Mouse (Mus musculus) cerebellum, postnatal 25 days (tissue): Measurements from ENCODE around the gene Esrrg.

Experiments used
- DNase-seq, 2 experiments: peaks; one replicate each; pipeline ENCODE4 v3.0.0; 2021; ENCODE audit warnings: mixed read lengths in 2 of 2

Gene Esrrg

GRCm38 (mm10) chr1:187650786-187651687 lies 42.4 kb downstream of the Esrrg start:
- peak; percentile 45 to 49 for DNase-seq

DNA sequence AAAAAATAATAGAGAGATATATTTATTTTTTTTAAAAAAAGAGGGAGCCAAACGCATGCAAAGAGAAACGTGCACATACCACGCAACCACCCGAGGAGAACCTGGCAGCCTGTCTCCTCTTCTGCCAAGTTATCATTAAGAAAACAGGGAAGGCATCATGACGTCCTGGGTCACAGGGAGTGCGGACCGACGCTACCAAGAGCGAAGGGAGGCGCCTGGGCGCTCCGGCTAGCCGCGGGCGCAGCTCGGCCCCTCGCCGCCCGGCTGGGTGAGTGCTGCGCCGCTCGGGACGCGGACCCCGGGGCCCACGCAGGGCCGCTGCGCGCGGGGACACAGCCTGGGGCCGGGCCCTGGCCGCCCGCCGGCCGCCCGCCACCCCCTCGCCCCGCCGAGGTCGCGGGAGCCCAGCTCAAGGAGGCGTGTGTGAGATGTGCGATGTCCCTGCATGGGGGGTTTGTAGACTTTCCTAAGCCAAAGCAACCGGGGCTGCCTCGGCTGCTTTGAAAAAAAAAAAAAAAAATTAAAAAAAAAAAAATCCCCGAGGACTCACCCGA lies 43.2 kb downstream of the Esrrg start:
- DNase-seq, result peak; percentile 69 to 73

DNA sequence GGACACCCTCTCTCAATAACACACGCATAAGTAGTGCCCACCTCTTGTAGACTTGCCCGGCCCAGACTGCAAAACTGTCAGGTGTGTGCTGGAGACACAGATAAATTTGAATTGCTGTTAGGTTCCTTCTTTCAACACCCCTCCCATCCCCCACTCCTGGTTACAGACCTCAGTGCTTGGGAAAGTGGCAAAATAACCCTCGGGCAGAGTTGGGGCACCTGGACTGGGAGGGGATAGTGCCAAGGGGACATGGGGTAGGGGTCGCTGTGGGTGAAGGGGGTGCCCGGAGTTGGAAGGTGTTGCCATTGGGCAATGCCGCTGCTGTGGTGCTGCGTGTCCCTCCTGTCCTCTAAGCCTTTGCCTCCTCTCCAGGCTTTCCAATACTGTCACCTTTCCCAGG lies 43.9 kb downstream of the Esrrg start:
- DNase-seq, result peak in 1 of 2 experiments; percentile 30

DNA sequence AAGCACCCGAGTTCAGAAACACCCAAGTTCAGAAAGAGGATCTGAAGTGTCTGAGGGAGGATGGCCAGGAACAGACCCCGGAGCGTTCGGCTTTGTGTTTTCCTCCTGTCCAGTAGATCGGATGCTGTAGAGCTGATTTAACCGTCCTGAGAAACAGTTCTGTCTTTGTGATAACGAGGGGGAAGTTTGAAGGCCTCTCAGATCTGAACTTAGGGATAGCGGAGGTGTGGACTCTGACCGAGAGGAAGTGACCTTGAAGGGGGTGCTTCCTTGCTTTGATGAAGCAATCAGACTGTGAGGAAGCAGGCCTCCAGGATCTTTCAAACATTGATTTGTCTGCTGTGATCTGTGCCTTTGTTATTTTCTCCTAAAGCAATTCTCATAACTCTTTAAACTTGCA lies 44.8 kb downstream of the Esrrg start:
- no peak for DNase-seq

- DNase-seq, result no peak
Measured at GRCm38 (mm10) chr1:187660963-187661362, 52.4 kb downstream of the Esrrg start.

DNA sequence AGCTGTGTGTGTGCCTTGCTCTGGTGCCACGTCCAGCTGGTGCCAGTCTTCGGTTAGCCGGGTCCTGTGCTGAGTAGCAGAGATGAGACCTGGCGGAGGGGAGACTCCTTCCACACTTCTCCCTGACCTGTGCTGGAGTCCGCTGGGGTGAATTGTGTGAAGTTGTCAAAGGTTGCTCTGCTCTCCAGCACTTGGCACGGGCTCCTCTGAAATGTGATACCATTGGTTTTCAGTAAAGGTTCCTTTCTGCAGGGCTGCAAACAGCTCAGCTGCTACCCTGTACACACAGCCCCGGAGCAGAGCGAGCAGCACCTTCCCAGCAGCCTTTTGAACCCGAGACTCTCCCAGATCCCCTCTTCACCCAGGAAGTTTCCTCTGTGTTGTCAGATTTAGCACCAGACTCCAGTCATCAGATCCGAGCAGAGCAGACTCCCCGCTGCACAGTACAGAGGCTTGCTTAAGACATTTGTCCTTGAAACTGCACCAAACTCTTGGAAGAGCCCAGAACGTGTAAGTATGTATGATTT lies 53.6 kb downstream of the Esrrg start:
- DNase-seq, result no peak

DNA sequence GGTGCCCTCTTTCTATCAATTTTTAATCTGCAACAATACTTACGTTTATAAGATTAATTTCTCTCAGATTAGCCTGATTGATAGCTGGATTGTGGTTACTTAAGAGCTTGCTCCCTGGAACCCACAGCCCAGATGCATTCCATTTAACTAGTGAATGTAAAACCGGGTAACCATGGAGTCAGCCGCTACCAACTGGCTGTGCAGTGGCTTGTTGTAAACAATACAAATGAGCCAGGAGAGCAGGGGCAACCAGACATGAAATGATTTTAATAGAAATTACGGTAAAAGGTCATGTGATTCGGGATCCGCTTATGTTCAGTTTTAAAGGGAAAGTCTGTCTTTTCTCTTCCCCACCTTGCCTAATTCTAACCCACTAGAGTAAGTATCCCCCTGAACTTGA lies 54.8 kb downstream of the Esrrg start:
- DNase-seq, result no peak

- no peak for DNase-seq
Measured at GRCm38 (mm10) chr1:187664261-187664660, 55.7 kb downstream of the Esrrg start.

- no peak for DNase-seq
Measured at GRCm38 (mm10) chr1:187665901-187666600, 57.5 kb downstream of the Esrrg start.

DNA sequence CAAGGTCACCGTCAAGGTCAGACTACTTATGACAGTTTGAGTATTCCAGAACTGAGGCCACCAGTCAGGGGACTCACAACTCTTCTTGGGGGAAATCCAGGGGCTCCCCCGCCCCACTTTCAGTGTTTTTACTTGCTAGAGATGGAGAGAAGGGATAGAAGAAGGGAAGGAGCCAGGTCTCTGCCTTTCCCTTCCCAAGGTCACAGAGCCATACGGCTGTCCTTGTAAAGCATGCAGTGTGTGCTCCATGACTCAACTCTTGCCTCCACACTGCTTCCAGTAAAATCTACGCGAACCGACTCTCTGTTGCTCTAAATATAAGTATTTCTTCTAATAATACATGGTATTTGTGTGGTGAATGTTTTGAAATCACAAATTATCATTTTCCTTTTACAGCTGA lies 61.2 kb downstream of the Esrrg start:
- DNase-seq, result no peak

- no peak for DNase-seq
Measured at GRCm38 (mm10) chr1:187672446-187672845, 63.9 kb downstream of the Esrrg start.

- no peak for DNase-seq
Measured at GRCm38 (mm10) chr1:187674771-187675186, 66.2 kb downstream of the Esrrg start.

- no peak for DNase-seq
Measured at GRCm38 (mm10) chr1:187676626-187677025, 68.0 kb downstream of the Esrrg start.

- DNase-seq, result no peak
Measured at GRCm38 (mm10) chr1:187679246-187679645, 70.7 kb downstream of the Esrrg start.

DNA sequence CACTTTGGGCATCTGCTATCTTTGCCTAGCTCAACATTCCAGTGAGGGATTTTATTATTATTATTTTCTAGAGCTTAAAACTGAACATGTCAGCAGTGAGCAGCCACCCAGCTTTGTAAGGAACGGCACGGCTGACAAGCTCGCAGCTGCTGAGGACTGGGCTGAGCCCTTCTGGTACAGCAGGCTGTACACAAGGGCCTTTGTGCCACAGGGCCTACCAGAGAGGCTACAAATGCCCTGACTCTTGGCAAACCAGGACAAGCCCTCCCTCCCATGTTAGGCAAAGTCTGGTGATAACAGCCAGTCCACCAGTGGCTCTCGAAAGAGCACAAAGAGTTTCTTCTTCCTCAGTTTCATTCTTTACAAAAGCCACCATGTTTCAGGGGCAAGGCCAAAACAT lies 75.9 kb downstream of the Esrrg start:
- DNase-seq, result peak in 1 of 2 experiments; percentile 11

- peak in 1 of 2 experiments; percentile 11 for DNase-seq
Measured at GRCm38 (mm10) chr1:187691846-187692525, 83.4 kb downstream of the Esrrg start.

- no peak for DNase-seq
Measured at GRCm38 (mm10) chr1:187694865-187695264, 86.3 kb downstream of the Esrrg start.

DNA sequence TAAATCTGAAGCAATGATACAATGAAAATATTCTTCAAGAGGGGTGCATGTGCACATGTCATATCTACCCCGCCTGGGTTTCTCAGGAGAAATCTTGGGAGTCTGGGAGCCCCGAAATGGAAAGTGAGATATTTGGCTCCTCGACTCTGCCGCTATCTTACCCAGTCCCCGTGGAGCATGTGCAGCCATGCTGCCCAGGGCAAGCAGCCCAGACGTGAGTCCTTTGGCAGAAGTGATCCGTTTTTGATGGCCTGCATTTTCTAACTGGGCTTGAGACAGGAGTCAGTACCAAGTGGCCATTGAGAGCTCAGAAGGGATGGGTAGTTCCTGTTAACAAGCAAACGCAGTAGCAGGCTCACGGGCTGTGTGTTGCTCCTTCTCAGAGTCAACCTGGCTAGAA lies 89.6 kb downstream of the Esrrg start:
- peak; percentile 29 to 47 for DNase-seq

DNA sequence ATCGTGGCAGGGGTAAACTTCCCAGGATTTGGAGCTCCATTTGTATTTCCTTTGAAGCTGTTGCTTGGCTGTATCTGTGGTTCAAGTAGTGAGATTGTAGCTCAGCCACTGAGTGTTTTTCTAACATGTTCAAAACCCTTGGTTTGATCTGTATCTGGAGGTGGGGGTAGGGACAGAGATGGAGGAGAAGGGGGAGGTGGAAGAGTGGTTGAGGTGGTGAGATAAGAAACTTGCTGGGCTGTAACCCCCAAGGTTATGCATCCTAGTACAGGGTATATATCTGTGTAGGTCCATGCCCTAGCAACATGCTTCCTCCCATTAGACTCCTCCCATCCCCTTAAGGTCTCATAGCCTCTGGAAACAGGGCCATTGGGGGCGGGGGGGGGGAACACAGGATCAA lies 92.4 kb downstream of the Esrrg start:
- no peak for DNase-seq

DNA sequence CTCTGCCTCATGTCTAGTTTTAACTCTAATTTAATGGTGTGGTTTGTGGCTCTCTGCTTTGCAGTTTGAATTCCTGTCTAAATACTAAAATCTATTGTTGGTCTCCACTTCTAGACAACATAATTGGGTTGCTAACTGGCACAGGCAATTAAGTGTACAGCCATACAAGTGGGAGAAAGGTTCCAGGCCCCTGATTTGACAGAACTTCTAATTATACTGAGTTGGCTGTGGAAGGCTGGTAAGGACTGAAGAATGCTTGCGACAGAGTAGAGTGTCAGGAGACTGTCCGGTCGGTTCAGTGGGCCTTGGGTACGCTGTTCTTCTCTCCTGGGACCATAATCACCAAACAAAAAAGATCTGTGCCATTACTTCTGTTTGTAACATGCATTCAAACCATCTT lies 96.3 kb downstream of the Esrrg start:
- DNase-seq, result no peak

DNA sequence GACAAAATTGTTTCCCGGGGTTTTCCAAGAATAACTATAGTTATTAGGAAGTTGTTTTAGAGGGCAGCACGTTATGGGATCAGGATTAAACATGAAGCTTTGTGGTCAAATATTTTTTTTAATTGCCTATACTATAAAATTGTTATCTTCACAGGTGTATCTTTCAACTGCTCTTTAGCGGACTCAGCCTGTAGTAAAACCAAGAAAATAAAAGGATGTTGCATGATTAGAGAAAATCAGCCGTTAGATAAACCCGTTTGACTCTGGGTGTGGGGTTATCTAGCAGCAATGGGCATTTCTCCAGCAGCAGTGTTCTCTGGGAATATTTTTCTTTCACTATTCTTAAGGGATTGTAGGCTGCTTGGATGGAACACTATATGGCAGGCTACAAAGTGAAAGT lies 96.8 kb downstream of the Esrrg start:
- DNase-seq, result no peak

GRCm38 (mm10) chr1:187706046-187706445 lies 97.5 kb downstream of the Esrrg start:
- no peak for DNase-seq

GRCm38 (mm10) chr1:187707176-187707575 lies 98.6 kb downstream of the Esrrg start:
- no peak for DNase-seq
